Mouse (Mus musculus): Measurements from ENCODE around the gene Spata2. TPM values are rescaled to one million over a fixed set of nuclear protein-coding genes. Genes with fewer than 3 reads are reported as not detected.

Gene Spata2
- polyA plus RNA-seq (2016; fragmentation: Nextera tagmentation; extraction: Ambion mirVana), result 19.6 TPM in 2 replicates

DNA sequence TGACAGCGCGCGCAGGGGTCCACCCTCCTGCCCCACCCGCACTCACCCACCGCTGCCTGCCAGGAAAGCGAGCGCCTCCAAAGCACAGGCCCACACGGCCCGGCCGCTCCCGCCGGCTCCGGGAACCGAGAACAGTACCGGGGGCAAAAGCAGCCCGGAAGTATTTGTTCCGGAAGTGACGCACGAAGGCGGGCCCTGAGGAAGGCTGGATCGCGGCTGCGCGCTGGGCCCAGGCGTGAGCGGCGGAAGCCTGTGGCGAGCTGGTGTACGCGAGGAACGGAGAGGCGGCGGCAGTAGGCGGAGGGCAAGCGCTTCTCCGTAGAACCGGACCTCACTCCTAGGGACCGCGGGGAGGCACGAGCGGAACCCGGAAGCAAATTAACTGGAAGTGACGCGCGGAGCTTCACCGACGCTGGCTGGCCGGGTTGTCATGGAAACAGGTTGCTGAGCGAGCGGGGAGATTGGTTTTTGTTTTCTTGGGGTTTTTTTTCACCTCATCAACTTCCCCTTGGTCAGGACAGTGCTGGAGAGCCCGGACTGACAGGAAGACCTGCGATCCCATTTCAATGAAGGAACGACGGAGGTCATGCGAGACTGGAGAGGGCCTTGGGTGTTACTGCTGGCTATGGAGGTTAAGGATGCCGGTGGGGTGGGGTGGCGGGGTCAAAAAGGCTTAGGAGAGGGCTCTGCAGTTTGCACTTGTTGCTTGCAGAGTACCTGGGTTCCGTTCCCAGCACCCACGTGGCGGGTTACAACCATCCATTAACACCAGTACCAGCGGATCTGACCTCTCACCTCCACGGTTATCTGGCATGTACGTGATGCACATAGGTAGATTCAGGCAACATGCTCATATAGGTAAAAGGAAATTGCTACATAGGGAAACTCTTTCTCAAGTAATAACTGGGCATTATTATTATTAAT, at the start of gene Spata2:
TSS of gene Spata2 (minus strand) at position 175 of the 924 bp plus-strand sequence.
- Histone ChIP-seq H3K9me3 (no peaks in the 10 kb centered on the region), H3K27ac (replicated peaks) (peak within 1 kb of the TSS; percentile 96), H3K36me3 (replicated peaks) (peaks cover 20% of the 10 kb centered on the region), H3K4me3 (peak within 1 kb of the TSS; percentile 95), H3K4me1 (peaks cover 32% of the 10 kb centered on the region), H3K27me3 (replicated peaks; ENCODE audit: low read depth, poor library complexity, severe bottlenecking) (no peaks in the 10 kb centered on the region)
- WGBS, result 2% methylated on average over 63 of the region's 63 CpGs
- peak; percentile 91 for DNase-seq (ENCODE audit: low spot score)

GRCm38 (mm10) chr2:167542361-167542760, 49.7 kb upstream of the Spata2 start:
- peak overlapping the region; percentile 64 for H3K4me3 ChIP-seq
- 61% methylated on average over 4 of the region's 4 CpGs for WGBS
- H3K9me3 ChIP-seq, result no peaks in the 10 kb centered on the region
- peaks cover 41% of the 10 kb centered on the region for H3K27me3 ChIP-seq (replicated peaks; ENCODE audit: low read depth, poor library complexity, severe bottlenecking)
- H3K36me3 ChIP-seq (replicated peaks), result peaks cover 47% of the 10 kb centered on the region
- no peak for DNase-seq (ENCODE audit: low spot score)
- H3K4me1 ChIP-seq, result peaks cover 87% of the 10 kb centered on the region
- peak overlapping the region; percentile 93 for H3K27ac ChIP-seq (replicated peaks)

DNA sequence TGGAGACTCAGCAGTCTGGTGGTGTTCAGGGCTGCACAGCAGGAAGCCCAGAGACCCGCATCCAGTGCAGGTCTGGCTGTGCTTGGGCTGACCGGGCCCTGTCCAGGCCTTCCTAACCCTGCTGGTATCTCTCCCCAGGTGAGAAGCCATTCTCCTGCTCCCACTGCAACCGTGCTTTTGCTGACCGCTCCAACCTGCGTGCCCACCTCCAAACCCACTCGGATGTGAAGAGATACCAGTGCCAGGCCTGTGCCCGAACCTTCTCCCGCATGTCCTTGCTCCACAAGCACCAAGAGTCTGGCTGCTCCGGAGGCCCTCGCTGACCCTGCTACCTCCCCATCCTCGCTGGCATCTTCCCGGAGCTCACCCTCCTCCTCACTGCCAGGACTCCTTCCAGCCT, 49.1 kb upstream of the Spata2 start:
- DNase-seq (ENCODE audit: low spot score), result peak; percentile 42
- H3K36me3 ChIP-seq (replicated peaks), result peaks cover 47% of the 10 kb centered on the region
- H3K9me3 ChIP-seq, result no peaks in the 10 kb centered on the region
- H3K4me1 ChIP-seq, result peaks cover 87% of the 10 kb centered on the region
- peaks cover 47% of the 10 kb centered on the region for H3K27me3 ChIP-seq (replicated peaks; ENCODE audit: low read depth, poor library complexity, severe bottlenecking)
- 61% methylated on average over 12 of the region's 12 CpGs for WGBS
- H3K4me3 ChIP-seq, result peak overlapping the region; percentile 64
- peak overlapping the region; percentile 93 for H3K27ac ChIP-seq (replicated peaks)

GRCm38 (mm10) chr2:167541324-167541723, 48.6 kb upstream of the Spata2 start:
- Histone ChIP-seq H3K9me3 (no peaks in the 10 kb centered on the region), H3K27ac (replicated peaks) (peak overlapping the region; percentile 93), H3K27me3 (replicated peaks; ENCODE audit: low read depth, poor library complexity, severe bottlenecking) (peaks cover 51% of the 10 kb centered on the region), H3K4me3 (peak overlapping the region; percentile 64), H3K36me3 (replicated peaks) (peaks cover 47% of the 10 kb centered on the region), H3K4me1 (peaks cover 83% of the 10 kb centered on the region)
- WGBS, result 5% methylated on average over 6 of the region's 6 CpGs
- DNase-seq (ENCODE audit: low spot score), result peak; percentile 70

DNA sequence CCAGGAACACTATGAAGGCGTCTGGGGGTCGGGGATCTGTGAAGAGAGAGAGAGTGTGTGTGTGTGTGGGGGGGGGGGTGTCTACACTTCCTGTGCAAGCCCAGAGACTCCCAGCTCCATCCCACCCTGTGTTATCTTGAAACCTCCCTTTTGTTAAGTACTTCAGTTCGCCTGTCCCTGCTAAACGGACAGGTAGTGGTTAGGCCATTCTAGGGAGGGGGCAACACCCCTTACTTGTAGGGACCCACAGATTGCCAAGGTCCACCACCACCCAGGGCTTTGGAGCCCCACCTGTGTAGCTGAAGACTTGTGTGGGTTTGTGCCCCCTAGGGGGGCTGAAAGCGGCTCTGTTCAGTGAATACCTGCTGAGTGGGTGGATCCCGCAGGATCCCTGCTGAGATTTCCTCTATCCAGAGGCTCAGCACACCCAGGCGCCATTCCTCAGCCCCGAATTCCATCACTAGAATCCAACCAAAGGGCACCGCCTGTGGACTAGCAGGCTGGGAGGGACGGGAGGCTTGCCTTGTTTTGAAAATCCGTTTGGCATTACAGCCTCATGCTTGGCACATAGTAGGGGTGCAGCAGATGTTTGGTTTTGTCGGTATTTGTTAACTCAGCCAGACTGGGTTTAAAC, 47.9 kb upstream of the Spata2 start:
- DNase-seq (ENCODE audit: low spot score), result peak; percentile 57
- H3K27ac ChIP-seq (replicated peaks), result peak overlapping the region; percentile 93

DNA sequence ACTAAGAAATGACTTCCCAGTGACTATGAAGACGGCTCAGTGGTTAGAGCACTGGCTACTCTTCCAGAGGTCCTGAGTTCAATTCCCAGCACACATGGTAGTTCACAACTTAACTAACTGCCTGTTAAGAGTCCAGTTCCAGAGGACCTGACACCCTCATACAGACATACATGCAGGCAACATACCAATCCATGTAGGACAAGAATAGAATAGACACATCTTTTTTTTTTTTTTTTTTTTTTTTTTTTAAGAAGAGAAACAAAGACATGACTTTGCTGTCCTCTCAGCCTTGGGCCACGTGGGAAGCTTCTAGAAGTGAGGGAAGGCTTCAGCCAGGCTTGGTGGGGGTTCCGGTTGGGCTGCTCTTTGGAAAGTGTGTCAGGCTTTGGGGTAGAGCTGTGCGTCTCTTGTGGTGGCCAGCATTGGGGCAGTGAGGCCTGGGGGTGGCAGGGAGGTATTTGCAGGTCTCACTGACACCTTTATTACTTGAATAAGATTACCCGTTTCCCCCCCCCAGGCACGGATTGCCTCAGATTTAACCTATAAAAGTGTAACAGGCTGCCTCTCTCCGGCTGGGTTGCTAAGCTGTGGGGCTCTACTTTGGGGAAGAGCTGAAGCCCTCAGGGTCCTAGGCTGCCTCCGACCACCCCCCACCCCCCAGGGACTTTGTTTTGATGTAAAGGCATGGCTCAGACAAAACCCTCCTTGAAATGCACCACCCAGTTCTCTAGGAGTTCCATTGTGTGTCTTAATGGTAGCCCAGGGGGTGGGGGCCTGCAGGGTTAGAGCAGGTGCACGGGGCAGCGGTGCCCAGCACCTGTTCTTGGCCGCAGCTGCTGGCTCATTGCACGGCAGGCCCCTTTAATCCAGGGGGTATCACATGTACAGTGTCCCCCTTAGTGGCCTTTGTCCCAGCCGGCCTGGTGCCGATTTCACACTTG, 47.1 kb upstream of the Spata2 start:
- Histone ChIP-seq H3K27me3 (replicated peaks; ENCODE audit: low read depth, poor library complexity, severe bottlenecking) (peaks cover 66% of the 10 kb centered on the region), H3K4me1 (peaks cover 79% of the 10 kb centered on the region), H3K36me3 (replicated peaks) (peaks cover 47% of the 10 kb centered on the region), H3K27ac (replicated peaks) (peak overlapping the region; percentile 93), H3K9me3 (no peaks in the 10 kb centered on the region), H3K4me3 (peak overlapping the region; percentile 64)
- WGBS, result 6% methylated on average over 14 of the region's 14 CpGs
- peak; percentile 32 for DNase-seq (ENCODE audit: low spot score)

More for the DNA sequence above, 47.9 kb upstream of the Spata2 start:
- peaks cover 58% of the 10 kb centered on the region for H3K27me3 ChIP-seq (replicated peaks; ENCODE audit: low read depth, poor library complexity, severe bottlenecking)
- H3K4me3 ChIP-seq, result peak overlapping the region; percentile 64
- WGBS, result 5% methylated on average over 12 of the region's 12 CpGs
- no peaks in the 10 kb centered on the region for H3K9me3 ChIP-seq
- H3K36me3 ChIP-seq (replicated peaks), result peaks cover 47% of the 10 kb centered on the region
- H3K4me1 ChIP-seq, result peaks cover 80% of the 10 kb centered on the region

GRCm38 (mm10) chr2:167538671-167539306, 46.1 kb upstream of the Spata2 start:
- Histone ChIP-seq H3K36me3 (replicated peaks) (peaks cover 47% of the 10 kb centered on the region), H3K27ac (replicated peaks) (peak overlapping the region; percentile 93), H3K4me1 (peaks cover 69% of the 10 kb centered on the region), H3K27me3 (replicated peaks; ENCODE audit: low read depth, poor library complexity, severe bottlenecking) (peaks cover 75% of the 10 kb centered on the region), H3K4me3 (peak overlapping the region; percentile 64), H3K9me3 (no peaks in the 10 kb centered on the region)
- peak; percentile 56 for DNase-seq (ENCODE audit: low spot score)
- 13% methylated on average over 34 of the region's 34 CpGs for WGBS

DNA sequence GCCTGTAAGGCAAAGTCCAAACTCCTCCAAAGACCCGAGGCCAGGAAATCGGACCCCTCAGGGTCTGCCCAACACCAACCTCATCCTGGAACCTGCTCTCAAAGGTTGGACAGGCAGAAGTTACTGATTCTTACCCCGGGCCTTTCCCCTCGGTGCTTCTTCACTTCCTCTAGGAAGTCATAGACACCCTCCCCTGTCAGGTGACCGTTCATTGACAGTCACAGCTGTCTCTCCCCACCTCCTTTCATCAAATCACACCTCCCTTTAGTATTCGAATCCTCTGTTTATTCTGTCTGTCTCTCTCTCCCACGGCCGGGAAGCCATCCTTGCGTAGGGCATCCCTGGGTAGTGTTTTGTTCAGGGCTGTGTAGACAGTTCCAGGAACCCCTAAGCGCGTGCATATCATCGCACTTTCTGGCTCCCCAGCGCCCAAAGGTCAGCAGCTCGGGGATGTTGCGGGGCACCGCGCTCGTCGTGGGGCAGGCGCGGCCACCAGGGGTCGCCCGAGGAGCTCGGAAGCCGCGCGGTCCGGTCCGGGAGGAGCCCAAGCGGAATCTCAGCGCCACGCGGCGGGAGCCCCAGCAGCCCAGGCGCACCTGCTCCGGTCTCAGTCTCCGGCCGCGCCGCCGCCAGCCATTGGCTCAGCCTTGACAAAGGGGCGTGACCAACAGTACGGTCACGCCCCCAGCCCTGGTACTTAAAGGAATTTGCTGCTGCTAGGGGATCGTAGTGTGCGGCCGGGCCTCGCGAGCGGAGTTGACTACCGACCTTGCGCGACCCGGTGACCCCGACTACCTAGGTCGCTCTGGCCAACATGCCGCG, 45.0 kb upstream of the Spata2 start, which contains the start of gene Snai1:
TSS of gene Snai1 (plus strand) at position 720 of the 822 bp plus-strand sequence.
- peaks cover 86% of the 10 kb centered on the region for H3K27me3 ChIP-seq (replicated peaks; ENCODE audit: low read depth, poor library complexity, severe bottlenecking)
- H3K36me3 ChIP-seq (replicated peaks), result peaks cover 42% of the 10 kb centered on the region
- H3K4me1 ChIP-seq, result peaks cover 58% of the 10 kb centered on the region
- H3K9me3 ChIP-seq, result no peaks in the 10 kb centered on the region
- 1% methylated on average over 58 of the region's 58 CpGs for WGBS
- H3K27ac ChIP-seq (replicated peaks), result peak within 1 kb of the TSS; percentile 93
- H3K4me3 ChIP-seq, result peak within 1 kb of the TSS; percentile 64
- peak; percentile 99 for DNase-seq (ENCODE audit: low spot score)

- DNase-seq (ENCODE audit: low spot score), result no peak
- 48% methylated on average over 10 of the region's 10 CpGs for WGBS
- Histone ChIP-seq H3K9me3 (no peaks in the 10 kb centered on the region), H3K27me3 (replicated peaks; ENCODE audit: low read depth, poor library complexity, severe bottlenecking) (peaks cover 78% of the 10 kb centered on the region), H3K4me1 (peaks cover 55% of the 10 kb centered on the region), H3K27ac (replicated peaks) (no peak overlapping the region), H3K4me3 (no peak overlapping the region), H3K36me3 (replicated peaks) (peaks cover 29% of the 10 kb centered on the region)
Measured at GRCm38 (mm10) chr2:167536320-167536945, 43.7 kb upstream of the Spata2 start.

DNA sequence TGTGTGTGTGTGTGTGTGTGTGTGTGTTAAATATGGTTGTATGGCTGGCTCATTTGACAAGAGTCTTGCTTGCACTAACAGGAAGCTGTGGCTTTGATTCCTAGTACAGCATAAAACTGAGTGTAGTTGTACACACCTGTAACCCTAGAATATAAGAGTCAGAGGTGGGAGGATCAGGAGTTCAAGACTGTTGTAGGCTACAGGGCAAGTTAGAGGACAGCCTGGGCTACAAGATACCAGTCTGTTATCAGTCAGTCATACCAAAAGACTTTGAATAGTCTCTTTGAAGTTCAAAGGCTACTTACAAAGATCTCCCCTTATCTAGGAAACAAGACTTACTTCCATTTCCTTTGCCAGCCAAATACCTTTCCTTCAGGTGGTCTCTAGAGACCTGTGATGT, 41.2 kb upstream of the Spata2 start:
- DNase-seq (ENCODE audit: low spot score), result no peak
- H3K36me3 ChIP-seq (replicated peaks), result peaks cover 4% of the 10 kb centered on the region
- H3K4me1 ChIP-seq, result peaks cover 40% of the 10 kb centered on the region
- H3K27ac ChIP-seq (replicated peaks), result no peak overlapping the region
- peaks cover 59% of the 10 kb centered on the region for H3K27me3 ChIP-seq (replicated peaks; ENCODE audit: low read depth, poor library complexity, severe bottlenecking)
- H3K4me3 ChIP-seq, result no peak overlapping the region
- H3K9me3 ChIP-seq, result no peaks in the 10 kb centered on the region

- no peak overlapping the region for H3K4me3 ChIP-seq
- H3K9me3 ChIP-seq, result no peaks in the 10 kb centered on the region
- no peak overlapping the region for H3K27ac ChIP-seq (replicated peaks)
- peak; percentile 79 for DNase-seq (ENCODE audit: low spot score)
- H3K4me1 ChIP-seq, result peaks cover 34% of the 10 kb centered on the region
- peaks cover 45% of the 10 kb centered on the region for H3K27me3 ChIP-seq (replicated peaks; ENCODE audit: low read depth, poor library complexity, severe bottlenecking)
- WGBS, result 19% methylated on average over 13 of the region's 13 CpGs
- H3K36me3 ChIP-seq (replicated peaks), result no peaks in the 10 kb centered on the region
Measured at GRCm38 (mm10) chr2:167532131-167532530, 39.4 kb upstream of the Spata2 start.
